Mouse (Mus musculus): ENCODE data around the gene Wdr90.

DNA sequence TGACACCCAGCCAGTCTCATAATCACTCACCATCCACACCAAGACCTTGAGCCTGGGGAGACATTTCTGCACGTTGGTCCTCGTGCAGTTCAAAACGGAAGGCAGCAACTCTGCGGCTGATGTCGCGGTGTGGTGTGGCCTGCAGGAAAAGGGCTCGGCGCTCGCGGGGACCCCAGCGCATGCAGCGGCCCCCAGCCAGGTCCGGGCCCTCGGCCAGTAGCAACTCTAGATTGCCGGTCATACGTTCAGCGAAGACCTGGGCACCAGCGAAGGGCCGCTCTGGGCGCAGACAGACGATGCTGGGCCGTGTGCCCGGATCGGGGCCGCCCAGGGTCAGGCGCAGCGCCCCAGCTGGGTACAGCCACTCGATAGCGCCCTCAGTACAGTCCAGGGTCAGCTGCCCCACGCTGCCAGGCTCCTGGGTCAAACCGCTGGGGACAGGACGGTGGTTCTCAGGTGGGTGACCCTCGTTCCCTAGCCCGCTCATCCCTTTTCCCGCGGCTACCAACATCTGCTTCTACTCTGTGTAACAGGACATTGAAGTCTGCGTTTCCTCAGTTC lies 65.0 kb downstream of the Wdr90 start:
- TF ChIP-seq ZNF384 (IDR thresholded peaks at IDR 0.05; ENCODE audit: low read depth, low read length) (no peak), CHD2 (IDR thresholded peaks at IDR 0.05; ENCODE audit: low read depth, low read length) (no peak), ZC3H11A (IDR thresholded peaks at IDR 0.05; ENCODE audit: borderline replicate concordance, low read depth, low read length) (no peak), MAFK (IDR thresholded peaks at IDR 0.05; ENCODE audit: insufficient read depth, low read depth, low read length) (no peak)
